Mouse (Mus musculus) liver, postnatal 0 days (tissue): ENCODE measurements around the gene Twf2.

Experiments used
- CTCF ChIP-seq: sonication (generic); IDR thresholded peaks from 2 replicates; pipeline ENCODE4 v1.5.1; 2016; ENCODE audit warnings: antibody characterized with exemption, low read depth
- EP300 ChIP-seq: IDR thresholded peaks from 2 replicates; pipeline ENCODE4 v1.6.1; 2016; ENCODE audit warnings: antibody characterized with exemption, low read depth, mild to moderate bottlenecking

DNA sequence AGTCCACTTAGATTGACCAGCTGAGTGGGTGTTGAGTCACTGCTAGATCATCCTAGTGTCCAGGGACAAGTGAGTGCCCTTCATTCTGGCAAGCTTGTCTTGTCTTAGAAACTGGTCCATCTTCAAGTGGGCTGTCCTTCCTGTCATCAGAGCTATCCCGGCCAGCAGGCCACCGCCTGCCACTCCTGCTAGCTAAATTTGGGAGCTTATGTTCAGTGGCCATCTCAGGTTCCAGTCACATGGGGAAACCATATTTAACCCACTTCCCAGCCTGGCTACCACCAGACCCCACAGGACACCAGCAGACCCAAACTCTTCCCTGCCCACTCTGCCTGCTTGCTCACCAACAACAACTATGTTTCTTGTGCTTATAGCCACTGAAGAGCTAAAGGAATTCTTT is 3.6 kb downstream of the Twf2 start:
- TF ChIP-seq CTCF (no peak), EP300 (no peak)
